ENCODE assay signal across 15 mouse cellular contexts in genomic region chr9:46704151-46704905, GRCm38 (mm10).
DNase-seq lines count a peak whose midpoint lies in the region; ATAC-seq and TF ChIP-seq lines count a peak whose summit lies in the region.
"Had no signal": no experiment of that assay in that cellular context is flagged by ENCODE, and none has a peak within 500 bp of the region (broad histone marks: within the 10 kb centered on the region; RNA-seq: fewer than 3 reads in every experiment).

No protein-coding gene starts in this region.

- TF ChIP-seq CTCF in embryonic fibroblast, embryonic 13.5 days (IDR thresholded peaks at IDR 0.05; ENCODE audit: borderline replicate concordance, insufficient read depth, low read length) = no peak

- peaks cover 33% of the 10 kb centered on the region for H3K4me1 ChIP-seq in neural tube, embryonic 13.5 days (replicated peaks)
- H3K4me1 ChIP-seq in neural tube, embryonic 15.5 days = peaks cover 28% of the 10 kb centered on the region
- peaks cover 15% of the 10 kb centered on the region for H3K4me1 ChIP-seq in embryonic fibroblast, embryonic 13.5 days (ENCODE audit: control insufficient read depth, insufficient read depth, low read length)
- H3K4me1 ChIP-seq: heart, embryonic 10.5 days; stomach, embryonic 15.5 days had no signal

- no peak overlapping the region for H3K4me3 ChIP-seq in neural tube, embryonic 13.5 days
- no peak overlapping the region for H3K4me3 ChIP-seq in neural tube, embryonic 15.5 days (replicated peaks)
- no peak overlapping the region for H3K4me3 ChIP-seq in embryonic fibroblast, embryonic 13.5 days (ENCODE audit: insufficient read depth, low read length)
- H3K4me3 ChIP-seq: heart, embryonic 10.5 days; stomach, embryonic 15.5 days had no signal

- H3K36me3 ChIP-seq in neural tube, embryonic 13.5 days = no peaks in the 10 kb centered on the region
- no peaks in the 10 kb centered on the region for H3K36me3 ChIP-seq in neural tube, embryonic 15.5 days
- H3K36me3 ChIP-seq: heart, embryonic 10.5 days; stomach, embryonic 15.5 days had no signal

- H3K27ac ChIP-seq in neural tube, embryonic 13.5 days (replicated peaks) = peak overlapping the region; percentile 57
- no peak overlapping the region for H3K27ac ChIP-seq in neural tube, embryonic 15.5 days (replicated peaks)
- H3K27ac ChIP-seq in embryonic fibroblast, embryonic 13.5 days (ENCODE audit: insufficient read depth, low read length) = peak overlapping the region; percentile 57; the same call in 1 of the 2 replicates
- H3K27ac ChIP-seq: heart, embryonic 10.5 days; liver, embryonic 14.5 days; stomach, embryonic 15.5 days had no signal

- no peaks in the 10 kb centered on the region for H3K9me3 ChIP-seq in neural tube, embryonic 13.5 days
- H3K9me3 ChIP-seq in neural tube, embryonic 15.5 days (replicated peaks) = no peaks in the 10 kb centered on the region
- H3K9me3 ChIP-seq: heart, embryonic 10.5 days; stomach, embryonic 15.5 days had no signal

- intact Hi-C loops in left cerebral cortex, postnatal 36 days (cut with DNase I) = no loop called here

- no peak for TF ChIP-seq POLR2A in embryonic fibroblast, embryonic 13.5 days (IDR thresholded peaks at IDR 0.05; ENCODE audit: low read depth, low read length)

- DNase-seq in layer of hippocampus, adult 18-20 months (ENCODE audit: low spot score in 2 of 2) = peak; percentile 26 to 43
- DNase-seq in layer of hippocampus, adult 11-12 months (ENCODE audit: low spot score) = no peak
- peak; percentile 54 to 65 for DNase-seq in left cerebral cortex, postnatal 36 days (ENCODE audit: low spot score in 2 of 2)
- no peak for DNase-seq in cerebellum, adult 11 months
- no peak for DNase-seq in adrenal gland, postnatal 25 days
- DNase-seq: adrenal gland, postnatal 36 days; cerebellum, adult 2 months; kidney, adult 11 months; lung, postnatal 4 days had no signal

- 0 out of 2 replicates have a peak, but pooled peaks cover 5% of the 10 kb centered on the region for H3K27me3 ChIP-seq in neural tube, embryonic 13.5 days
- no peaks in the 10 kb centered on the region for H3K27me3 ChIP-seq in neural tube, embryonic 15.5 days (replicated peaks)

- 49% methylated on average over 10 of the region's 10 CpGs for WGBS in neural tube, embryonic 13.5 days
- WGBS in neural tube, embryonic 15.5 days = 41% methylated on average over 10 of the region's 10 CpGs

- H3K9ac ChIP-seq in neural tube, embryonic 13.5 days = no peak overlapping the region
- H3K9ac ChIP-seq in neural tube, embryonic 15.5 days (replicated peaks) = no peak overlapping the region
- H3K9ac ChIP-seq: liver, embryonic 14.5 days; stomach, embryonic 15.5 days had no signal

- no peak for ATAC-seq in neural tube, embryonic 13.5 days (ENCODE audit: low read depth)
- ATAC-seq in neural tube, embryonic 15.5 days (ENCODE audit: low FRiP score) = no peak

- no peak overlapping the region for H3K4me2 ChIP-seq in neural tube, embryonic 13.5 days
- H3K4me2 ChIP-seq in neural tube, embryonic 15.5 days = no peak overlapping the region
- H3K4me2 ChIP-seq: stomach, embryonic 15.5 days had no signal

Comparison
In these comparisons a context has a peak if more than half of its experiments do, and no peak if none do; other contexts are left out.
1. DNase-seq: peak in layer of hippocampus, adult 18-20 months (2 of 2) and left cerebral cortex, postnatal 36 days (2 of 2); none in layer of hippocampus, adult 11-12 months (single experiment), cerebellum, adult 11 months (single experiment) and adrenal gland, postnatal 25 days (single experiment).